Mouse (Mus musculus) neural tube, embryonic 12.5 days (tissue): ENCODE data around the gene Has3. TPM values are rescaled to one million over a fixed set of nuclear protein-coding genes. Genes with fewer than 3 reads are reported as not detected.

Experiments
- ATAC-seq: fragments of 200-750 bp; cut with Nextera tagmentation; 2 replicates; pipeline ENCODE4 v1.8.0; 2017; ENCODE audit warnings: low read depth, mild to moderate bottlenecking, moderate TSS enrichment, moderate library complexity; ENCODE audit not compliant: low FRiP score
- H3K27ac ChIP-seq: fragments of 300-500 bp; sonication (generic); 2 replicates; pipeline ENCODE4 v1.5.1; 2016
- H3K27me3 ChIP-seq: fragments of 300-500 bp; sonication (generic); replicated peaks from 2 replicates; pipeline ENCODE4 v1.6.1; 2016; ENCODE audit warnings: mild to moderate bottlenecking
- H3K36me3 ChIP-seq: fragments of 300-500 bp; sonication (generic); 2 replicates; pipeline ENCODE4 v1.6.1; 2016; ENCODE audit warnings: mild to moderate bottlenecking
- H3K4me1 ChIP-seq: fragments of 300-500 bp; sonication (generic); 2 replicates; pipeline ENCODE4 v1.6.1; 2016
- H3K4me2 ChIP-seq: fragments of 300-500 bp; sonication (generic); replicated peaks from 2 replicates; pipeline ENCODE4 v1.6.1; 2016; ENCODE audit warnings: mild to moderate bottlenecking
- H3K4me3 ChIP-seq: fragments of 300-500 bp; sonication (generic); 2 replicates; pipeline ENCODE4 v1.5.1; 2016
- H3K9ac ChIP-seq: fragments of 300-500 bp; sonication (generic); 2 replicates; pipeline ENCODE4 v1.6.1; 2016; ENCODE audit warnings: mild to moderate bottlenecking
- H3K9me3 ChIP-seq: fragments of 300-500 bp; sonication (generic); 2 replicates; pipeline ENCODE4 v1.6.1; 2016; ENCODE audit warnings: mild to moderate bottlenecking
- WGBS: fragments of 180-500 bp; shearing (Covaris S2); methylation state at CpG from one replicate; pipeline ENCODE4 v1.1.7; 2016; 5-methylcytosine and 5-hydroxymethylcytosine counted together
- polyA plus RNA-seq: library from polyadenylated mRNA; unstranded; fragments of >200 nt; fragmentation: Nextera tagmentation; extraction: Ambion mirVana; gene quantifications from 2 replicates; pipeline ENCODE4 v1.2.1, GENCODE M21; 2016

Gene Has3
- 0.23 and 0.27 TPM in 2 replicates for polyA plus RNA-seq

GRCm38 (mm10) chr8:106870051-106870450 is at the start of gene Has3:
Has3 (plus strand) TSS chr8:106870242.
- peak within 1 kb of the TSS; percentile 65 for H3K9ac ChIP-seq
- peak within 1 kb of the TSS; percentile 98 for H3K4me2 ChIP-seq
- no peaks in the 10 kb centered on the region for H3K9me3 ChIP-seq
- H3K4me3 ChIP-seq: peak within 1 kb of the TSS; percentile 48
- H3K27me3 ChIP-seq: peaks cover 62% of the 10 kb centered on the region
- WGBS: 1% methylated on average over 18 of the region's 18 CpGs
- no peak within 1 kb of the TSS for H3K27ac ChIP-seq
- H3K4me1 ChIP-seq: peaks cover 32% of the 10 kb centered on the region
- ATAC-seq: no peak
- peaks cover 11% of the 10 kb centered on the region for H3K36me3 ChIP-seq

DNA sequence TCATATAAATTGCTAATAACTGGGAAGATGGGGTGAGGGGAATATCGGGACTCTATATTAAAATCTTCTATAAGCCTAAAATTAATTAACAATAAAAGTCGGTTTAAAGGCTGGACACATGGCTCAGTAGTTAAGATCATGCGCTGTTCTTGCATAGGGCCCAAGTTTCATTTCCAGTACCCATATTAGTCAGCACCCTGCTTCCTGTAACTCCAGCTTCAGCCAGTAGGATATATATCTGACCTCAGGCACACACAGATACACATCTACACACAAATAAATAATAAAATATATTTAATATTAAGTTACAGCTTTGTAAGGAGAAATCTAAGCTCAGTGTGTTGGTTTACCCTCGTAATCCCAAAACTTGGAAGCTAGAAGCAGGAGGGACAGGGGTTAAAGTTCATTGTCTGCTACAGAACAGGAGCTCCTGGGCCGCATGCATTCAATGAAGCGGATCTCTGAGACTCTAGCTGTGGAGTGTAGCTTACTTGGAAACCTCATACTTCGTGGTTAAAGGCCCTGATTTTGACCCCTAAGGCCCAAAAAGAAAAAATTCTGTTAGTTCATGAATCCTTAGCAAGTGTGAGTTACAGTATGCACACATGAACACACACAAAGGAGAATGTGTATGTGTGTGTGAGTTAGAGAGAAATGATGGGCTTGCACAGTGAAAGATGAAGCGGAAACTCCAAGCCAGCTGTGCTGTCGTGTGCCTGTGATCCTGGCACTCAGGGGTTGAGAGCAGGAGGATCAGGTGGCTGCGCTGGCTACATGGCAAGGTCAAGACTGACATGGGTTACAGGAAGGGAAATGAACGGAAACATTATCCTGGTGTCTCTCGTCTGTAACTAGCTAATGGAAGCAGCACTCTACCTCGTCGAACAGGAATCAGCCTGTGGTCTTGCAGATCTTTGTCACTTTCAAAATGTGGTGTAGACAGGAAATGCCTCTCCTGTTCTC is 49.2 kb upstream of the Has3 start:
- no peaks in the 10 kb centered on the region for H3K36me3 ChIP-seq
- H3K27ac ChIP-seq: no peak overlapping the region
- 83% methylated on average over 14 of the region's 14 CpGs for WGBS
- H3K4me1 ChIP-seq: peaks cover 4% of the 10 kb centered on the region; the same call in 1 of the 2 replicates
- H3K4me3 ChIP-seq: no peak overlapping the region
- H3K4me2 ChIP-seq: no peak overlapping the region
- H3K27me3 ChIP-seq: no peaks in the 10 kb centered on the region
- no peak for ATAC-seq
- no peaks in the 10 kb centered on the region for H3K9me3 ChIP-seq
- no peak overlapping the region for H3K9ac ChIP-seq

GRCm38 (mm10) chr8:106828921-106829320 is 41.1 kb upstream of the Has3 start:
- no peak for ATAC-seq
- Histone ChIP-seq H3K36me3 (no peaks in the 10 kb centered on the region), H3K27ac (no peak overlapping the region), H3K9me3 (no peaks in the 10 kb centered on the region), H3K27me3 (no peaks in the 10 kb centered on the region), H3K4me3 (no peak overlapping the region), H3K9ac (no peak overlapping the region), H3K4me2 (no peak overlapping the region), H3K4me1 (no peaks in the 10 kb centered on the region)
- WGBS: 84% methylated on average over 6 of the region's 6 CpGs

DNA sequence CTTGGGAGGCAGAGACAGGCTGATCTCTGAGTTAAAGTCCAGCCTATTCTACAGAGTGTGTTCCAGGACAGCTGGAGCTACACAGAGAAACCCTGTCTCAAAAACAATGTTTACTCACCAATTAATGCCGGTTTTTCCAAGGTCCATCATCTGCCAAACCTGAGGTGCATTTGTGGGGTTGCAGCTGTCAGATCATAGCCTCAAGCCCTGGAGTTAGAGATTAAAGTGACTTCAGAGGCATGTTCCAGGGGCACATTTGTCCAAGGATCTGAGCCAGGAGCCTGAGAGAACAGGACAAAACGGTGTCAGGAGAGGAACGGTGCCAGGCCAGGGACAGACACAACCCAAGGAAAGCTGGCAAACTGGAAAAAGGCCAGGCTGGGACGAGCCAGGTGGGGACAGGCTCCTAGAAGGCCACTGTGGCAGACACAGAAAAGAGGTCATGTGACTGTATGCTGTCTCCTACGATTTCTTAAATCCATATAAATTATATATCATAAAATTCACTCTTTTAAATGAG is 40.5 kb upstream of the Has3 start:
- H3K9me3 ChIP-seq: no peaks in the 10 kb centered on the region
- H3K4me1 ChIP-seq: no peaks in the 10 kb centered on the region
- no peaks in the 10 kb centered on the region for H3K27me3 ChIP-seq
- H3K4me2 ChIP-seq: no peak overlapping the region
- H3K4me3 ChIP-seq: no peak overlapping the region
- H3K9ac ChIP-seq: no peak overlapping the region
- WGBS: 91% methylated on average over 5 of the region's 5 CpGs
- no peak for ATAC-seq
- no peak overlapping the region for H3K27ac ChIP-seq
- no peaks in the 10 kb centered on the region for H3K36me3 ChIP-seq

DNA sequence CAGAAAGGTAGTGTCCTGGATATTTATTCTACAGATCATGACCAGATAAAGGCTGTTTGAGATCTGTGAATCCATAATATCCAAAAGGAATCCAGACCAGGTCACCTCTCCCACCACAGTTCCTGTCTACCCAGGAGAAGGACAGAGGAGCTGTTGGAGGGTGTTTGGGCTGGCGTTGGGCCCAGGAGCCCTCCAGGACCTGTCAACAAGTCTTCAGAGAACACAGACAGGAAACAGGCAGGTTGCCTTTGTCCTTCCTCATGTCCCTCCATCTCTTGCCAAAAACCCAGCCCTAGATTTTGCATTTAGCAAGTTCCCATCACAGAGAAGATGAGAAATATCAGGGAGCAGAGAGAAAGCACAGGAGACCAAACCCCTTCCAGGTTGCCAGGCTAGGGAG is 35.1 kb upstream of the Has3 start:
- H3K4me2 ChIP-seq: no peak overlapping the region
- no peaks in the 10 kb centered on the region for H3K9me3 ChIP-seq
- H3K27ac ChIP-seq: no peak overlapping the region
- H3K4me1 ChIP-seq: 0 out of 2 replicates have a peak, but pooled peaks cover 6% of the 10 kb centered on the region
- WGBS: 75% methylated on average over 1 of the region's 1 CpGs
- no peaks in the 10 kb centered on the region for H3K36me3 ChIP-seq
- H3K27me3 ChIP-seq: no peaks in the 10 kb centered on the region
- no peak for ATAC-seq
- no peak overlapping the region for H3K9ac ChIP-seq
- H3K4me3 ChIP-seq: no peak overlapping the region

- Histone ChIP-seq H3K27ac (no peak overlapping the region), H3K9ac (no peak overlapping the region), H3K4me2 (no peak overlapping the region), H3K27me3 (no peaks in the 10 kb centered on the region), H3K4me1 (0 out of 2 replicates have a peak, but pooled peaks cover 6% of the 10 kb centered on the region), H3K36me3 (no peaks in the 10 kb centered on the region), H3K4me3 (no peak overlapping the region), H3K9me3 (no peaks in the 10 kb centered on the region)
- no peak for ATAC-seq
- WGBS: 84% methylated on average over 6 of the region's 6 CpGs
These were observed 33.5 kb upstream of the Has3 start for GRCm38 (mm10) chr8:106836525-106836924.

GRCm38 (mm10) chr8:106838803-106839202 is 31.2 kb upstream of the Has3 start:
- no peak overlapping the region for H3K9ac ChIP-seq
- no peaks in the 10 kb centered on the region for H3K27me3 ChIP-seq
- H3K4me2 ChIP-seq: no peak overlapping the region
- no peak for ATAC-seq
- no peak overlapping the region for H3K27ac ChIP-seq
- H3K9me3 ChIP-seq: no peaks in the 10 kb centered on the region
- 80% methylated on average over 6 of the region's 6 CpGs for WGBS
- no peak overlapping the region for H3K4me3 ChIP-seq
- 0 out of 2 replicates have a peak, but pooled peaks cover 6% of the 10 kb centered on the region for H3K4me1 ChIP-seq
- H3K36me3 ChIP-seq: no peaks in the 10 kb centered on the region; the same call in 1 of the 2 replicates

DNA sequence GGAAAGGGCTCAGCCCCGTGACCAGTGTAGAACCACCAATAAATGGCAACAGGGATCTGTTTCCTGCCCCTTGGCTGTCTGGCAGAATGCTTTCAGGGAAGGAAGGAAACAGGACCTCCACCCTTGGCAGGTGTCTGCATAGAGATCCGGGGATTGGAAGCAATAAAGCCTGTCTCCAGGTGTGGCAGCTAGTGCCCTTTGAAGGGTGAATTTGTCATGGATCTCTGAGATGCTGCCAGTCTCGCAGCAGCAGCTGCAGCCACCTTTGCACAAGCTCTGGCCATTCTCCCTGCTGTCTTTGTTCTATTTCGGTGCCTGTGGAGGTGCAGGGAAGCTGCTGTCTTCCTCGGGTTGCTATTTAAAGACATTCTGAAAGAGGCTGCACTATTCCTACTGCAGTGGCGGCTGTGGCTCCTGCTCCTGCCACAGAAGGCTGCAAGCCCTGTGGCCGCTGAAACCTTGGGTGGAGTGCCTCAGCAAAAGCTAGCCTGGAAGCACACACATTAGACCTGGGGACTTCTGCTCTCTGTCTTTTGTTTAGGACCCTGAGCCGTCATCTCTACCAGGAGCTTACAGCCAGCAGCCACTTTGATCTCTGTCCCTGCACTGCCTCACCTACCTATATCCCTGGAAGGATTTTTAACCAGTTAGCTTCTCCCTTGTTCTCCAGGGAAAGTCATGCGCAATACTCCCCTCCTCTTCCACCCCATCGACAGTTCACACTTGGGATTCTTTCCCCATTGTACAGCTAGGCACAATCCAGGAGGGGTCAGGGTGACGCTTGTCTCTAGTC is 30.6 kb upstream of the Has3 start:
- no peaks in the 10 kb centered on the region; the same call in 1 of the 2 replicates for H3K36me3 ChIP-seq
- no peaks in the 10 kb centered on the region for H3K9me3 ChIP-seq
- no peak overlapping the region for H3K4me3 ChIP-seq
- H3K27me3 ChIP-seq: no peaks in the 10 kb centered on the region
- 0 out of 2 replicates have a peak overlapping the region, but pooled peaks have one; percentile 1 for H3K4me2 ChIP-seq
- H3K4me1 ChIP-seq: 0 out of 2 replicates have a peak, but pooled peaks cover 6% of the 10 kb centered on the region
- no peak overlapping the region for H3K9ac ChIP-seq
- WGBS: 42% methylated on average over 11 of the region's 11 CpGs
- no peak overlapping the region for H3K27ac ChIP-seq
- no peak for ATAC-seq

DNA sequence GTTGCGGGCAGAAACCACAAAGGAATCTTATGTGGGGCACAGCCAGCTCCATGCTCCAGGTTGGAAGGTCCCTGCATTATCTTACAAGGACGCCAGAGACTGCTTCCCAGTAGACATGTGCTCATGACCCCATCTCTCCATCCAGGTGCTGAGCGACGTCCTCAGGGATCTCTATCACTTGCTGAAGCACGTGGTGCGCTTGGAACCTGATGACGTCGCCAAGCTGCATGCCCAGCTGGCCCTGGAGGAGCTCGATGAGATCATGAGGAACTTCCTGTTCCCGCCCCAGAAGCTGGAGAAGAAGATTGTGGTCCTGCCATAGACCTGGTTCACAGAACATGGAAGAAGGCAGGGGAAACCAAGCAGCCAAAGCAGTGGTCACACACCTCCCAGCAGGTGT is 20.0 kb upstream of the Has3 start:
- 89% methylated on average over 10 of the region's 10 CpGs for WGBS
- H3K27me3 ChIP-seq: no peaks in the 10 kb centered on the region

DNA sequence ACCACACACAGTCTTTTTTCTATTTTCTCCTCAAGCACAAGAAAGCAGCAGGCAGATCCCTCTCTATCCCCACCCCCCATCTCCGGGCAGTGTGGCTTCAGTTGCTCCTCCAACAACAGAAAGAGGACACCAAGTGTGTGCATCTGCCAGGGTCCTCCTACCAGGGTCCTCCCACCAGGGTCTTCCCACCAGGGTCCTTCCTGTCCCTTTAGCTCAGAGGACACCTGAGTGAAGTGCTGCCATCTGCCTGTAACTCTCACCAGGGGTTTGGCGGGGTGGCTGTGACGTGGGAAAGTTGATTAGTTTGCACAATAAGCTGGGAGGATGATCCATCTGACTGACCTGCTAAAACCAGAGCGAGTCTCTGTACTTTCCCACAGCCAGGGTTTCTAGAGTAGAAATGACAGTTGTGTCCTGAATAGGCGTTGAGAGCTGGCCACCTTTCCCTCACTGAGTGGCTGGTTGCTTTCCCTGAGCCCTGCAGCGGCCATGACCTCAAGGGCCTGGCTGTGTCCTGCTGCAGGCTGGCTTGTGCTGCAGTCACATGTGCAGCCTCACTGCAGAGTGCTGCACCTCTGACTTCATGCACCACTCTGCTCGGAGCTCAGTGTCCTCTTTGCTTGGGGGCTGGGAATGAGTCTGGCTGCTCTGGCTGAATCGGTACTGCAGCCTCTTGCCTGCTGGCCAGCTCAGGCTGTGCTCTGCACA is 15.4 kb upstream of the Has3 start:
- H3K27ac ChIP-seq: no peak overlapping the region
- no peaks in the 10 kb centered on the region for H3K9me3 ChIP-seq
- H3K4me1 ChIP-seq: no peaks in the 10 kb centered on the region; the same call in 1 of the 2 replicates
- H3K36me3 ChIP-seq: no peaks in the 10 kb centered on the region
- no peak overlapping the region for H3K4me3 ChIP-seq
- ATAC-seq: no peak
- WGBS: 48% methylated on average over 8 of the region's 8 CpGs
- no peak overlapping the region for H3K9ac ChIP-seq
- no peaks in the 10 kb centered on the region for H3K27me3 ChIP-seq
- no peak overlapping the region for H3K4me2 ChIP-seq

More for the DNA sequence above, 20.0 kb upstream of the Has3 start:
- Histone ChIP-seq H3K9me3 (no peaks in the 10 kb centered on the region), H3K4me1 (no peaks in the 10 kb centered on the region; the same call in 1 of the 2 replicates), H3K4me3 (no peak overlapping the region), H3K36me3 (no peaks in the 10 kb centered on the region), H3K9ac (no peak overlapping the region), H3K27ac (no peak overlapping the region), H3K4me2 (no peak overlapping the region)
- no peak for ATAC-seq

DNA sequence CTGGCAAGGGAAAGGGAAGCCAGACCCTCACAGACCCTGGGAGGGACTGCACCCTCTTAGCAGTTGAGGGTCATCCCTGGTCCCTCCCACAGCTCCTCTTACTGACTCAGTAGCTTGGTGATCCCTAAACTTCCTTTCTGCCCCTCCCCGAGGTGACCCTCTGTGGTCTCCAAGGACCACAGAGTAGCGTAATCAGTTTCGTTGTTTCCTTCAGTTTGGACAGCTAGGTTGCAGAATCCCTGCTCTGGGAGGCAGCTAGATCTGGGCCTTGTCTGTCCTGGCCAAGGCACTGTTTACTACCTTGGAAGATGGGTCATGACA is 14.8 kb upstream of the Has3 start:
- no peak overlapping the region for H3K27ac ChIP-seq
- H3K9me3 ChIP-seq: no peaks in the 10 kb centered on the region
- H3K4me1 ChIP-seq: no peaks in the 10 kb centered on the region; the same call in 1 of the 2 replicates
- no peak overlapping the region for H3K9ac ChIP-seq
- no peak overlapping the region for H3K4me3 ChIP-seq
- H3K27me3 ChIP-seq: no peaks in the 10 kb centered on the region
- no peak for ATAC-seq
- H3K36me3 ChIP-seq: no peaks in the 10 kb centered on the region
- no peak overlapping the region for H3K4me2 ChIP-seq
- WGBS: 95% methylated on average over 3 of the region's 3 CpGs
